Mouse (Mus musculus): Measurements from ENCODE around the gene Olfr885.

Gene Olfr885

DNA sequence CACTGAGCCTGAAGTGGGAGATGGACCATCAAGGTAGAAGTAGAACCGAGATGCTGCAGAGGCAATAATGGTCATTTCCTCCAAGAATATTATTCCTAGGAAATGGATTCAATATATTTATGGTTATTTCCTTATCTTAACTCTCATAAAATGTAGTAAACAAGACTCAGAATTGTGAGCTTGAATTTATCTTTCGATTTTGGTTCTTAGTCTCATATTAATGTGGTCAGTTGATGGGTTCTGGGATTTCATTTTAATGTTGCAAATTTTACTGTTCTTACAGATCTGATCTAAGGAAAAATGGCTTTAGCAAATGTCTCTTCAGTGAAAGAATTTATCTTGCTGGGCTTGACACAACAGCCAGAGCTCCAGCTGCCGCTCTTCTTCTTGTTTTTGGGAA, at the start of gene Olfr885:
TSS of gene Olfr885 (plus strand) at position 301 of the 400 bp plus-strand sequence.
- DNase-seq (ENCODE audit: low spot score): no peak

DNA sequence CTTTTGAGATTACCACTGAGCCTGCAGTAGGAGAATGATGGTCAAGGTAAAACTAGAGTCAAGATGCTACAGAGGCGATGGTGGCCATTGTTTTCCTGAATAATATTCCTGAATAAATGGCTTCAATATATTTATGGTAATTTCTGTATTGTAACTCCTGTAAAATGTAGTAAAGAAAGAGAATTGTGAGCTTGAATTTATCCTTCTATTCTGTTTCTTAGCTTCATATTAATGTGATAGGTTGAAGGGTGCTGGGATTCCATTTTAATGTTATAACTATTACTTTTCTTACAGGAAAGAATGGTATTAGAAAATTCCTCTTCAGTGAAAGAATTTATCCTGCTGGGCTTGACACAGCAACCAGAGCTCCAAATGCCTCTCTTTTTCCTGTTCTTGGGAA, 35.6 kb upstream of the Olfr885 start, which contains the start of gene Olfr883:
TSS of gene Olfr883 (plus strand) at position 301 of the 400 bp plus-strand sequence.
- no peak for DNase-seq (ENCODE audit: low spot score)

DNA sequence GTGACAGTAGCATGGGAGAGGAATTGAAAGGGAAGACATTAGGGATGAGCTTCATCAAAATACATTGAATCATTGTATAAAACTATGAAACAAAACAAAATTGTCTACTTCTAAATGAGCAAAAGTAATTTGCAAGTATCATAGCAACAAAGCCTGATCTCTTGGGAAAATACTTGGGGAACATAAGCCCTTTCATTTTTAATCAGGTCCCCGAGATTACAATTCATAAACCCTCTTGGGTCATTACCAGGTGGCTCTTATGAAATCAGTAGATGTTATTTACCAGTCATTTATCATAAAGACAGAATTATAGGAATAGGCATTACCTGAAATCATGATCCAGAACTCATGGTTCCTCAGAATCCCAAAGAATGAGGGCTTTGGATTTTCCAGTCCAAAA, 14.9 kb upstream of the Olfr885 start, which contains the start of gene Olfr884:
TSS of gene Olfr884 (plus strand) at position 301 of the 400 bp plus-strand sequence.
- no peak for DNase-seq (ENCODE audit: low spot score)

DNA sequence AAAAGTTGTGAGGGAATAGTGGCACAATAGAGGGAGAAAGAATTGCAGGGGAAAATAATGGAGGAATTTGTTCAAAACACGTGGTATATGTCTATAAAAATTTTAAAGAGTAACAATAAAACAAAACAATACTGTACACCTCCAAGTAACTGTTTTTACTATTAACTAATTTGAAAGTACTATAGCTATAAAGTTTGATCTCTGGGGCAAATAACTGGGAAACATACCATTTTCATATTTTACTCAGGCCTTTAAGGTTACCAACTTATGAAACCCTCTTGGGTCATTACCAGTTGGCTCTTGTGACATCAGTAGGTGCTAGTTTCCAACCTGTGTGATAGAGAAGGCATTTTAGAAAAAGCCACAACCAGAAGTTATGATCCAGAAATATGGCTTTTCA, 22.6 kb downstream of the Olfr885 start, which contains the start of gene Olfr887:
TSS of gene Olfr887 (plus strand) at position 301 of the 400 bp plus-strand sequence.
- no peak for DNase-seq (ENCODE audit: low spot score)

- no peak for DNase-seq (ENCODE audit: low spot score)
These were observed 46.7 kb downstream of the Olfr885 start, which contains the start of gene Olfr888 for GRCm38 (mm10) chr9:38107828-38108227. Olfr888 (plus strand) TSS chr9:38108128.
